8 mouse cellular contexts compared by ENCODE assay signal in genomic region chr5:83440259-83440658, GRCm38 (mm10).
DNase-seq lines count a peak whose midpoint lies in the region; ATAC-seq and TF ChIP-seq lines count a peak whose summit lies in the region.

No protein-coding gene starts in this region.

- TF ChIP-seq POLR2A in cerebellum, adult 2 months (IDR thresholded peaks at IDR 0.05; ENCODE audit: borderline replicate concordance, insufficient read depth, low read length): no peak

- H3K36me3 ChIP-seq in forebrain, postnatal 0 days (ENCODE audit: insufficient read depth): no peaks in the 10 kb centered on the region

- intact Hi-C loops in heart, postnatal 36 days (cut with DNase I): no loop called here
- intact Hi-C loops in heart, postnatal 25 days (cut with DNase I): no loop called here

- TF ChIP-seq CTCF in cerebellum, adult 2 months (IDR thresholded peaks at IDR 0.05; ENCODE audit: borderline replicate concordance, insufficient read depth, low read depth, low read length): peak; percentile 65
- TF ChIP-seq CTCF in forebrain, postnatal 0 days (IDR thresholded peaks at IDR 0.05; ENCODE audit: low read depth): peak; percentile 90

- H3K4me2 ChIP-seq in forebrain, postnatal 0 days (ENCODE audit: low read depth): no peak overlapping the region

- no peak overlapping the region for H3K9ac ChIP-seq in forebrain, postnatal 0 days

- H3K4me3 ChIP-seq in cerebellum, adult 2 months (replicated peaks; ENCODE audit: insufficient read depth, low read depth, low read length): no peak overlapping the region
- H3K4me3 ChIP-seq in forebrain, postnatal 0 days (ENCODE audit: low read depth, low read length): no peak overlapping the region

- H3K27me3 ChIP-seq in cerebellum, adult 2 months (ENCODE audit: control insufficient read depth, insufficient read depth, low read length): no peaks in the 10 kb centered on the region
- H3K27me3 ChIP-seq in forebrain, postnatal 0 days (ENCODE audit: insufficient read depth, low read length): no peaks in the 10 kb centered on the region

- no peaks in the 10 kb centered on the region for H3K9me3 ChIP-seq in forebrain, postnatal 0 days (ENCODE audit: low read length)

- ATAC-seq in forebrain, postnatal 0 days: peak; percentile 47; the same call in 1 of the 2 replicates

- WGBS in cerebellum, adult 2 months: 16% methylated on average over 3 of the region's 3 CpGs
- 5% methylated on average over 3 of the region's 3 CpGs for WGBS in forebrain, postnatal 0 days

- peak; percentile 17 to 24 for DNase-seq in heart, postnatal 36 days
- no peak for DNase-seq in heart, postnatal 25 days (ENCODE audit: low spot score)
- peak; percentile 47 for DNase-seq in ES-CJ7 (ENCODE audit: low read depth, low spot score)
- peak; percentile 32 to 36 for DNase-seq in cerebellum, adult 2 months
- peak; percentile 78 for DNase-seq in forebrain, postnatal 0 days
- peak; percentile 7 to 9 for DNase-seq in layer of hippocampus, postnatal 36 days
- DNase-seq in retina, adult 2 months (ENCODE audit: low read depth, low spot score): peak; percentile 13
- no peak for DNase-seq in B cell, adult 2 months

- no peak overlapping the region for H3K27ac ChIP-seq in cerebellum, adult 2 months (ENCODE audit: insufficient read depth, low read length)
- H3K27ac ChIP-seq in forebrain, postnatal 0 days (ENCODE audit: low read depth, low read length): no peak overlapping the region

- no peaks in the 10 kb centered on the region for H3K4me1 ChIP-seq in cerebellum, adult 2 months (ENCODE audit: control insufficient read depth, insufficient read depth, low read length)
- no peaks in the 10 kb centered on the region for H3K4me1 ChIP-seq in forebrain, postnatal 0 days (ENCODE audit: insufficient read depth)

Comparison
In these comparisons a context has a peak if more than half of its experiments do, and no peak if none do; other contexts are left out.
1. DNase-seq: peak in heart, postnatal 36 days (2 of 2), ES-CJ7 (single experiment), cerebellum, adult 2 months (2 of 2), forebrain, postnatal 0 days (single experiment), layer of hippocampus, postnatal 36 days (2 of 2) and retina, adult 2 months (single experiment); none in heart, postnatal 25 days (single experiment) and B cell, adult 2 months (0 of 2).